Comparison of ENCODE assay signal across 10 mouse cellular contexts in the genomic region with DNA sequence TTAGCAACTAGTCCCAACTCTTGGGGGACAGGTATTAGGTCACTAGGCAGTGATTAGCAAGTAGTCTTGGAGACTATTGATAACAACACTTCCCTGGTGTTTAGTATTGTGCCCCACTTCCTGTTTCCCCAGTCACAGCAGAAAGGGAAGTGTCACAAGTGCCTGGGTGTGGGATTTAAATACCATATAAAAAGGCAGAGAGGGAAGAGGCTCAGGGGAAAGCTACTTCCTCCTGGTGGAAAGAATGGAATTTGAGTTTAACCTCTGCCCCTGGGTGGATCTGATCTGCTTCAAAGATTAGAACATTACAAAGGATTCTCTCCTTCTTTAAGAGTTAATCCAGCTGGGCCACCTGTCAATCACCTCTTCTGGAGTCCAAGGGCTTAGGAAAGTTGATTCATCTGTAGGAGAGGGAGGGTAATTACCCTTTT. TPM values are rescaled to one million over a fixed set of nuclear protein-coding genes. Genes with fewer than 3 reads are reported as not detected.
DNase-seq lines count a peak whose midpoint lies in the region; ATAC-seq and TF ChIP-seq lines count a peak whose summit lies in the region.
"Had no signal": no experiment of that assay in that cellular context is flagged by ENCODE, and none has a peak within 500 bp of the region (broad histone marks: within the 10 kb centered on the region; RNA-seq: fewer than 3 reads in every experiment).

No protein-coding gene starts in this region.

- peak overlapping the region; percentile 80 for H3K27ac ChIP-seq in gastrocnemius, adult 2 months
- H3K27ac ChIP-seq in MEL (ENCODE audit: control insufficient read depth, low read depth, low read length), result no peak overlapping the region
- peak overlapping the region; percentile 39 to 52; a peak in 3 of 4 replicates for H3K27ac ChIP-seq in heart, embryonic 14.5 days (replicated peaks in 1 of 2; ENCODE audit: control insufficient read depth in 1 of 2, insufficient read depth in 1 of 2, low read depth in 2 of 2, low read length in 2 of 2)

- intact Hi-C loops in gastrocnemius, adult 2 months (cut with DNase I), result no loop called here

- peaks cover 0 to 20% of the 10 kb centered on the region in 2 experiments; a peak in 2 of 4 replicates for H3K36me3 ChIP-seq in MEL (ENCODE audit: control insufficient read depth in 1 of 2, insufficient read depth in 2 of 2, low read length in 2 of 2)
- H3K36me3 ChIP-seq in heart, embryonic 14.5 days (ENCODE audit: control insufficient read depth, insufficient read depth, low read length), result no peaks in the 10 kb centered on the region

- no peaks in the 10 kb centered on the region for H3K9me3 ChIP-seq in MEL (replicated peaks; ENCODE audit: insufficient read depth, low read length)
- H3K9me3 ChIP-seq in heart, embryonic 14.5 days (ENCODE audit: control insufficient read depth, low read length), result no peaks in the 10 kb centered on the region
- H3K9me3 ChIP-seq: megakaryocyte, embryonic 14.5 days had no signal

- peaks cover 6 to 23% of the 10 kb centered on the region in 2 experiments; a peak in 3 of 4 replicates for H3K4me1 ChIP-seq in MEL (ENCODE audit: control insufficient read depth in 1 of 2, insufficient read depth in 2 of 2, low read length in 2 of 2)
- peaks cover 3 to 4% of the 10 kb centered on the region in 2 experiments for H3K4me1 ChIP-seq in heart, embryonic 14.5 days (ENCODE audit: control insufficient read depth in 2 of 2, insufficient read depth in 2 of 2, low read length in 2 of 2)

- H3K9ac ChIP-seq in MEL (ENCODE audit: control insufficient read depth, low read depth, low read length, poor library complexity, severe bottlenecking), result no peak overlapping the region
- H3K9ac ChIP-seq in heart, embryonic 14.5 days (ENCODE audit: low read length), result no peak overlapping the region

- no peak overlapping the region for H3K4me3 ChIP-seq in gastrocnemius, adult 2 months
- H3K4me3 ChIP-seq in MEL (ENCODE audit: control insufficient read depth in 1 of 2, insufficient read depth in 1 of 2, low read depth in 2 of 2, low read length in 2 of 2), result no peak overlapping the region
- H3K4me3 ChIP-seq in heart, embryonic 14.5 days (ENCODE audit: control insufficient read depth in 1 of 2, insufficient read depth in 1 of 2, low read depth in 1 of 2, low read length in 2 of 2), result no peak overlapping the region
- H3K4me3 ChIP-seq: megakaryocyte, embryonic 14.5 days had no signal

- TF ChIP-seq RAD21 in MEL (IDR thresholded peaks at IDR 0.05; ENCODE audit: low read depth, low read length), result no peak

- TF ChIP-seq POLR2A in MEL (IDR thresholded peaks at IDR 0.05; ENCODE audit: control insufficient read depth in 1 of 2, insufficient read depth in 1 of 2, low read depth in 1 of 2, low read length in 2 of 2, poor library complexity in 1 of 2), result no peak

- no peak for TF ChIP-seq CTCF in gastrocnemius, adult 2 months (IDR thresholded peaks at IDR 0.05)
- no peak for TF ChIP-seq CTCF in MEL (IDR thresholded peaks at IDR 0.05 in 2 of 3, conservative IDR thresholded peaks at IDR 0.05 in 1 of 3; ENCODE audit: control insufficient read depth in 1 of 3, insufficient read depth in 1 of 3, low read depth in 2 of 3, low read length in 3 of 3, poor library complexity in 1 of 3, severe bottlenecking in 1 of 3)

- no peaks in the 10 kb centered on the region for H3K27me3 ChIP-seq in MEL (ENCODE audit: control insufficient read depth in 1 of 2, insufficient read depth in 2 of 2, low read length in 2 of 2)
- H3K27me3 ChIP-seq in heart, embryonic 14.5 days (ENCODE audit: control insufficient read depth, insufficient read depth, low read length), result no peaks in the 10 kb centered on the region
- H3K27me3 ChIP-seq: megakaryocyte, embryonic 14.5 days had no signal

- H3K79me2 ChIP-seq in MEL (ENCODE audit: control insufficient read depth, insufficient read depth, low read length, poor library complexity), result no peaks in the 10 kb centered on the region

- TF ChIP-seq EP300 in MEL (IDR thresholded peaks at IDR 0.05; ENCODE audit: low read depth in 1 of 2, low read length in 2 of 2), result peak; percentile 78 to 95

- no peak overlapping the region for H3K4me2 ChIP-seq in heart, embryonic 14.5 days (ENCODE audit: low read length)

- no peak for DNase-seq in gastrocnemius, adult 2 months
- DNase-seq in gastrocnemius, adult 8-10 months (ENCODE audit: low spot score in 2 of 2), result no peak
- DNase-seq in MEL (ENCODE audit: low read depth, low spot score), result peak; percentile 89
- DNase-seq in lung, postnatal 25 days (ENCODE audit: low spot score), result peak; percentile 57
- DNase-seq in urinary bladder, adult 18-20 months (ENCODE audit: low spot score in 2 of 2), result no peak
- DNase-seq in cerebellum, adult 9-11 months, result no peak
- no peak for DNase-seq in layer of hippocampus, adult 9-10 months (ENCODE audit: low spot score)
- DNase-seq: gastrocnemius, postnatal 36 days had no signal

- ATAC-seq in heart, embryonic 14.5 days (ENCODE audit: insufficient number of reproducible peaks, insufficient read depth, low FRiP score, low read depth), result no peak

TF ChIP-seq in MEL, 35 proteins besides CTCF, POLR2A, EP300 and RAD21 (continues in another document):
- TF ChIP-seq MYC (IDR thresholded peaks at IDR 0.05; ENCODE audit: low read depth, low read length) (peak; percentile 51; the same call in 1 of the 2 replicates), ZMIZ1 (IDR thresholded peaks at IDR 0.05; ENCODE audit: low read depth, low read length) (no peak), E2F4 (IDR thresholded peaks at IDR 0.05; ENCODE audit: borderline replicate concordance, low read depth, low read length) (no peak), MAFK (IDR thresholded peaks at IDR 0.05; ENCODE audit: borderline replicate concordance, low read depth, low read length) (0 out of 2 replicates have a peak, but pooled peaks have one; percentile 41), CHD1 (IDR thresholded peaks at IDR 0.05; ENCODE audit: low read depth, low read length) (0 out of 2 replicates have a peak, but pooled peaks have one; percentile 26), TAL1 (IDR thresholded peaks at IDR 0.05; ENCODE audit: low read length) (peak; percentile 70), MAZ (IDR thresholded peaks at IDR 0.05; ENCODE audit: low read depth, low read length) (peak; percentile 79), ZC3H11A (IDR thresholded peaks at IDR 0.05; ENCODE audit: low read depth, low read length) (no peak), USF2 (IDR thresholded peaks at IDR 0.05; ENCODE audit: borderline replicate concordance in 1 of 2, insufficient read depth in 1 of 2, low read depth in 1 of 2, low read length in 2 of 2) (no peak), ETS1 (IDR thresholded peaks at IDR 0.05; ENCODE audit: low read depth, low read length) (peak; percentile 77), ELF1 (IDR thresholded peaks at IDR 0.05; ENCODE audit: low read depth, low read length) (peak; percentile 92), NRF1 (IDR thresholded peaks at IDR 0.05; ENCODE audit: insufficient read depth, low read depth, low read length, poor library complexity, severe bottlenecking) (no peak), JUND (IDR thresholded peaks at IDR 0.05; ENCODE audit: low read depth, low read length) (peak; percentile 53; the same call in 1 of the 2 replicates), GABPA (IDR thresholded peaks at IDR 0.05; ENCODE audit: low read depth, low read length) (no peak), ZNF384 (IDR thresholded peaks at IDR 0.05; ENCODE audit: low read depth, low read length) (peak; percentile 38; the same call in 1 of the 2 replicates), USF1 (IDR thresholded peaks at IDR 0.05; ENCODE audit: low read depth, low read length) (no peak), SIN3A (IDR thresholded peaks at IDR 0.05; ENCODE audit: low read length) (peak; percentile 94), MAX (IDR thresholded peaks at IDR 0.05; ENCODE audit: low read length) (no peak), MXI1 (IDR thresholded peaks at IDR 0.05; ENCODE audit: low read depth, low read length) (peak; percentile 78), TBP (IDR thresholded peaks at IDR 0.05; ENCODE audit: low read depth, low read length) (0 out of 2 replicates have a peak, but pooled peaks have one; percentile 9), CHD2 (IDR thresholded peaks at IDR 0.05; ENCODE audit: low read length) (peak; percentile 22; the same call in 1 of the 2 replicates), TCF12 (IDR thresholded peaks at IDR 0.05; ENCODE audit: low read depth, low read length) (peak; percentile 37; the same call in 1 of the 2 replicates), MEF2A (IDR thresholded peaks at IDR 0.05; ENCODE audit: extremely low read depth, insufficient replicate concordance, low read depth, low read length, poor library complexity, severe bottlenecking) (no peak)

RNA-seq across cellular contexts. Expression of a gene that starts 12.3 kb away (rescaled TPM):
- 10 to 100 TPM; 23.0 to 25.1 TPM for total RNA-seq in gastrocnemius, adult 2 months (2021)
- 10 to 100 TPM; 17.9 to 22.2 (median 20.5) TPM for total RNA-seq in gastrocnemius, adult 8-10 months (2022)
- 16.3 and 22.0 TPM in 2 replicates for total RNA-seq in MEL (2012; rRNA removed)
- polyA plus RNA-seq in MEL (2012; ENCODE audit: insufficient read depth in 1 of 2, insufficient read length in 2 of 2, low read depth in 1 of 2, low replicate concordance in 2 of 2, missing spikeins in 1 of 2), result 10 to 100 TPM; 47.2 to 92.3 TPM
- 8.0 and 8.2 TPM in 2 replicates for polyA plus RNA-seq in heart, embryonic 14.5 days (2014; fragmentation: Nextera tagmentation; extraction: Ambion mirVana)

RNA-seq across cellular contexts. Expression of a gene that starts 26.6 kb away (rescaled TPM):
- total RNA-seq in gastrocnemius, adult 2 months (2021), result not detected
- total RNA-seq in gastrocnemius, adult 8-10 months (2022), result not detected
- not detected in 2 replicates for total RNA-seq in MEL (2012; rRNA removed)
- not detected for polyA plus RNA-seq in MEL (2012; ENCODE audit: insufficient read depth in 1 of 2, insufficient read length in 2 of 2, low read depth in 1 of 2, low replicate concordance in 2 of 2, missing spikeins in 1 of 2)
- 0.22 TPM in 1 of 2 replicates, not detected in the other for polyA plus RNA-seq in heart, embryonic 14.5 days (2014; fragmentation: Nextera tagmentation; extraction: Ambion mirVana)
- total RNA-seq: gastrocnemius, postnatal 36 days had no signal

RNA-seq across cellular contexts. Expression of a gene that starts 43.0 kb away (rescaled TPM):
- total RNA-seq in gastrocnemius, adult 2 months (2021), result 1 to 10 TPM; 5.7 to 7.8 TPM
- 1 to 10 TPM; 5.3 to 7.5 (median 6.8) TPM for total RNA-seq in gastrocnemius, adult 8-10 months (2022)
- 48.7 and 61.5 TPM in 2 replicates for total RNA-seq in MEL (2012; rRNA removed)
- polyA plus RNA-seq in MEL (2012; ENCODE audit: insufficient read depth in 1 of 2, insufficient read length in 2 of 2, low read depth in 1 of 2, low replicate concordance in 2 of 2, missing spikeins in 1 of 2), result 100 to 1,000 TPM in 1 of 2 experiments, not detected in 1; 205 TPM
- 45.0 and 48.4 TPM in 2 replicates for polyA plus RNA-seq in heart, embryonic 14.5 days (2014; fragmentation: Nextera tagmentation; extraction: Ambion mirVana)

RNA-seq across cellular contexts. Expression of a gene that starts 51.6 kb away (rescaled TPM):
- 1 to 10 TPM; 7.2 to 9.5 TPM for total RNA-seq in gastrocnemius, adult 2 months (2021)
- total RNA-seq in gastrocnemius, adult 8-10 months (2022), result 10 to 100 TPM in 3 of 4 experiments, 1 to 10 TPM in 1; 9.9 to 14.2 (median 11.7) TPM
- total RNA-seq in MEL (2012; rRNA removed), result 6.9 and 8.0 TPM in 2 replicates
- polyA plus RNA-seq in MEL (2012; ENCODE audit: insufficient read depth in 1 of 2, insufficient read length in 2 of 2, low read depth in 1 of 2, low replicate concordance in 2 of 2, missing spikeins in 1 of 2), result 10 to 100 TPM in 1 of 2 experiments, not detected in 1; 22.7 TPM
- 2.1 and 3.1 TPM in 2 replicates for polyA plus RNA-seq in heart, embryonic 14.5 days (2014; fragmentation: Nextera tagmentation; extraction: Ambion mirVana)

Comparison
In these comparisons a context has a peak if more than half of its experiments do, and no peak if none do; other contexts are left out.
1. DNase-seq: peak in MEL (single experiment) and lung, postnatal 25 days (single experiment); none in gastrocnemius, adult 2 months (single experiment), gastrocnemius, adult 8-10 months (0 of 2), urinary bladder, adult 18-20 months (0 of 2), cerebellum, adult 9-11 months (single experiment) and layer of hippocampus, adult 9-10 months (single experiment).